Mouse (Mus musculus): ENCODE measurements around the gene Tead1.

The Tead1 gene

DNA sequence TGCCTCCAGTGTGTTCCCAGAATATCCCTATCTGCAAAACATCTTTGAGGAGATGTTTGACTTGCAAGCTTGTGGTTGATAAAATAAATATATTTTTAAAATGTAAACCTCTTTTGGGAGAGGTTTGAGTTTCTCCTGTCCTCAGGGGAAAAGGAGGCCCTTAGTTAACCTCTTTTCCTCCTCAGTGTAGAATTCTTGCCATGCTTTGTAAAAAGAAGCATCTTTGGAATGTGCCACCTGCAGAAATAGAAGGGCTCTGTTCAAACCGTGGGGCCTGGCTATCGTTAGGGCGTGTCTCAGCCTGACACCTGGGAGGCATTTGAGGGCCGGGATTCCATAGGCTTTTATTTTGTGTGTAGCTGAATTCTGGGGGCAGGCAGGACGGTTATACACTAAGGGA is 51.1 kb downstream of the Tead1 start:
- no peak for DNase-seq (ENCODE audit: low spot score)

GRCm38 (mm10) chr7:112731584-112731983 is 52.5 kb downstream of the Tead1 start:
- no peak for DNase-seq (ENCODE audit: low spot score)

DNA sequence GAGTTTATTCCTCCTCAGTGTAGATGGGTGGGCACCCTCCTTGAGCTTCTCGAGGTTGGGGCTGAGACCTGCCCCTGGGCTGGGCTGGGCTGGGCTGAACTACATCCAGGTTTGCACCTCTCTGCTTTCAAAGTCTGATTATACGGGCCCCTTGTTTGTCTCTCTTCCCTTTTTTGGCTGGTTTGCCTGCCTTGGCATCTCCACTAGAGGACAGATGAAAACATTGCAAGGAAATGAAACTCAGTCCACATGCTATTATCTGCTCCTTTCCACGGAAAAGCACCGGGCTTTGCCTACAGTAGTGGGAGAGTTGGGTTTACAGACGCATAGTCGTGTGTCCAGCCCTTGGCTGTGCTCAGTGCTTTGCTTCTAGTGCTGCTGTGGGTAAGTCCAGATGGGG is 60.1 kb downstream of the Tead1 start:
- no peak for DNase-seq (ENCODE audit: low spot score)

DNA sequence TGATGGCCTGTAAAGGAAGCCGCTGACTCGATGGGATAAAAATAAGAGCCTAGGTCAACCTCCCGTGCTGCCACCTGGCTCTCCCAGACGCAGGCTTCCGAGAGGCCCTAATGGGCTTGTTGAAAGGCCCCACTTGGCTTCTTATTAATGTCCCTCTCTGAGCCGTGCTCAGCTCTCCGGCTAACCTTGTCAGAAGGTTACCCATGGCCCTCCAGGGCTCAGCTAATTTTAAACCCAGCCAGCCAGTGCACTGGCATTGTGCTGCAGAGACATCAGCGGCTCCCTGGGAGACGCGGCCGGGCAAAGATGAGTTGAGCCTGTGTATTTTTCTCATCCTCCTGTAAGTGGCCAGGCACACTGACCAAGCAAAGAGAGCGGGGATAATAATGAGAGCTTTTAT is 62.7 kb downstream of the Tead1 start:
- peak; percentile 53 for DNase-seq (ENCODE audit: low spot score)

GRCm38 (mm10) chr7:112743063-112743462 is 63.9 kb downstream of the Tead1 start:
- DNase-seq (ENCODE audit: low spot score) = no peak

DNA sequence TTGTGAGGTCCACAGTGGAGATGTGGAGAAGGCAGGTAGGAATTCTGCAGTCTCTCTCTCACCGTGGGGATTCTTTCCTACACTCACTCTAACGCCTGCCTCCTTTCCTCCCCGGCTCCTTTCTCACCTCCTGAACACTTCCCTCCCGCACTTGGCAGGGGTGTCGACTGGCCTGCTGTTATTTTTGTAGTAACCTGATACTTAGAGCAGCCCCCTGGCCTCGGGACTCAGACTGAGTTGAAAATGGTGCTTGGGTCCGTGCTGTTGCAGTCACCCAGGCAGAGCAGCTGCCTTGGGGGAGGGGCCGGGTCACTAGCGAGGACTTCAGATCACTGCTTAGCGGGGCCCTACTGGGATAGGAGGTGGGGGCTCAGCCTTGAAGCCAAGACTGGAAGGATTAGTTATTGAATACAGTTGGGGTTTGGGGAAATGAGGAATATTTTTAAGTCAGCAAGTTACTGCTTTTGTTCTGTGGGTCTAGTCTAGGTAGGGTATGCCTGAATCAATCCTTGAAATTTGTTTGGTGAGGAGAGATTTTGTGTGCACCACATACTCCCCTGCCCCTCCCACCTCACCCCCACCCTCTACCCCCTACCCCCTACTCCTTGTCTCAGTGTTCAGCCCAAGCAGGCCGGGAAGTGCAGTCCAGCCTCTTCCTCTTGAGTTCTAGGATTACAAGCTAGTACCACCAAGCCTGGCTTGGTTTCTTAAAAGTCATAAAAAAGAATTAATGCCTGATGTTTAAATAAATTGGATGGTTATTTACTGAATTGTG is 64.7 kb downstream of the Tead1 start:
- DNase-seq (ENCODE audit: low spot score) = peak; percentile 88

GRCm38 (mm10) chr7:112747187-112747586 is 68.1 kb downstream of the Tead1 start:
- peak; percentile 39 for DNase-seq (ENCODE audit: low spot score)

GRCm38 (mm10) chr7:112747836-112748235 is 68.7 kb downstream of the Tead1 start:
- DNase-seq (ENCODE audit: low spot score) = no peak

- DNase-seq (ENCODE audit: low spot score) = no peak
Observed at GRCm38 (mm10) chr7:112748327-112748726, 69.2 kb downstream of the Tead1 start.

DNA sequence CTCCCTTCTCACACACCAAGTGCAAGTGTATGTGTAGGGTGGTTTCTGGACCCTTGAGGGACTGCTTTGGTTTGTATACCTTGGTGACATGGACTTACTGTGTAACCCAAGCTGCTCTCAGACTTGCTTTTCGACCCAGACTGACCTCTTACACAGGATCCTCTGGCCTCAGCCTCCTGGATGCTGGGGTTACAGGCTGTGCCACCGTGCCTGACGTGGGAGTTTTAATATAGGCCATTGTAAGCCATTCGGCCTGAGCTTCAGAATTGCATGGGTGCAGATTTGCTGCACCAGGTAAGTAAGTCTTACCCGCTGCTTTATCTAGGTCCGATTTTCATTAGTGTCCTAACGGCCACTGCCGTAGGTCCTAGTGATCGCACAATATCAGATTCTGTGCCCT is 71.0 kb downstream of the Tead1 start:
- DNase-seq (ENCODE audit: low spot score) = no peak

DNA sequence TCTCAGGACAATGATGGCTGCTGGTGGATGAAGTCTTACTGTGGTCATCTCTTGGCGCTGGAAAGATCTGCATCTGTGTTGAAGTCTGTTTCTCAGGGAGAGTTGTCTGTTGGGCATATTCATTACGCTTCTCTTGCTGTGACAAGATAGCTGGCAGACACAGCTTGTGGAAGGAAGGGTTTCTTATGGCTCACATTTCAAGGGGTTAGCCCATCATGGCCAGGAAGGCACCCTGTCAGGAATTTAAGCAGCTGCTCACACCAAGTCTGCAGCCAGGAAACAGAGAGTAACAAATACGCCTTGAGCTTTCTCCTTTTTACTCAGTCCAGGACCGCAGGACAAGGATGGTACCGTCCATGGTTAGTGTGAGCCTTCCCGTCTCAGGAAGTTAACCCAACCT is 73.2 kb downstream of the Tead1 start:
- no peak for DNase-seq (ENCODE audit: low spot score)

GRCm38 (mm10) chr7:112753314-112753713 is 74.2 kb downstream of the Tead1 start:
- DNase-seq (ENCODE audit: low spot score) = no peak

- DNase-seq (ENCODE audit: low spot score) = no peak
Observed at GRCm38 (mm10) chr7:112759359-112759975, 80.3 kb downstream of the Tead1 start.

DNA sequence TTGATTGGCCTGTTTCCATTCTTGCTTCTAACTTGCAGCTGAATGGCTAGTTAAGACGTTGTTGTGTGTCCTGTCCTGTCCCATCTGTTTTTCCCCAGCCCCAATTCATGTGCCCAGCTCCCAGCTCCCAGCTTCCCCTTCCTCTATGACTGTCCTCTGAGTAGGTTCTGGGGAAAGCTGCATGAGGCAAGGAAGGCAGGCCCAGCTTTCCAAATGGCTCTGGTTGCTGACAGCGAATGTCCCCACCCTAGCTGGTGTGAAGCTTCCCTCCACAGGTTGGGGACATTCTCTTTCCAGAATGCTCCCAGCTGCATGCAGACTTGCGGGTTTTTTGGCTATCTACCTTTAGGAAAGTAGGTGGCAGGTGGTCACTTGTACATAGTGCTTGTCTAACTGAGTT is 81.2 kb downstream of the Tead1 start:
- DNase-seq (ENCODE audit: low spot score) = no peak

DNA sequence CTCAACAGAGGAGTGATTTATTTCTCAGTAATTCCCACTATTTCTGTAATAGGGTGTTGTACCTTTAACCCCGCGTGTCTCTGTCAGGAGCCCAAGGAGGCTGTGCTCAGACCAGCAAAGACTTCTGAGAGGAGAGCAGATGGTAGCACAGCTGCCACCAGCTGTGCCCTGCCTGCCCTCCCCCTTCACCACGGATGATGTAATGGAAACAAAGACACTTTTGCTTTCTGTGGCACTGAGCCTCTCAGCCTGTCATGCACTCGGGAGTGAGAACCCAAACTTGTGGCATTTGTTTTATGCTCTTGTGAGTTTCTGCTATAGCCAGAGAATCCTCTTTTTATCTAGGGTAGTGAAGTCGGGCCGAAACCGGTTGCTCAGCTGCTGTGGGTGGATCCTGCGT is 81.7 kb downstream of the Tead1 start:
- DNase-seq (ENCODE audit: low spot score) = peak; percentile 68

- DNase-seq (ENCODE audit: low spot score) = no peak
Observed at GRCm38 (mm10) chr7:112762870-112763269, 83.8 kb downstream of the Tead1 start.

DNA sequence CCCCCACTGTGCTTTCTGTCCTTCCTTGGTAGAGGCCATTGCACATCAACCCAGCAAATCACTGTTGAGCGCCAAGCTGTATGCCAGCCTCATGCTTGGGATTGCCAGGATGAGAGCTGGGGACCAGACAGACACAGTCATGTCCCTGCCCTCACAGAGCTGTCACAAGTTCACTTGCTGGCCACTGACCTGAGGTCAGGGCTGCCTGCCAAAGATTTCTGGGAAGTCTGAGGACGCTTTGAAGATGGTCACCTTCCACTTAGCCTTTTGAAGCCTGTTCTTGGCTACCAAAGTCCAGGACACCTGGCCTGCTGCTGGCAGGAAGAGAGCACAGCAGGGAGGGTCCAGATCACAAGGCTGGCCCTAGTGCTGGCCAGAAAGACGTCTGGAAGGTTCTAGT is 84.4 kb downstream of the Tead1 start:
- DNase-seq (ENCODE audit: low spot score) = no peak

DNA sequence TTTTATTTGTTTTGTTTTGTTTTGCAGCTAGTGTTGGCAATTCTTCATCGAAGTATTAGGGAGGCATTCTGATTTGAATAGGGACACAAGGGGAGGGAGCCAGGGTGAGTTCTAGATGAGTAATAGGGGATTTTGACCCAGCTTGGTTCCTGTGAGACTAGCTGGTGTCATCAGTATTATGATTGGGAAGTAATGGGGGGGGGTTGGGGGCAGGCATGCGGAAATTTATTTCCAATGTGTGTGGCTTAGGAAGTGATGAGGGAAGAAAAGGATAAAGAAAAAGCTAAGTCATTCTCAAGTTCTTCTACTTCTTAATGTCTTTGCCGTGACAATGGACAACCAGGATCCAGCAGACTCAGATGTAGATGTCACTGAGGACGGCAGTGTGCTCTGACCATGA is 85.8 kb downstream of the Tead1 start:
- no peak for DNase-seq (ENCODE audit: low spot score)

DNA sequence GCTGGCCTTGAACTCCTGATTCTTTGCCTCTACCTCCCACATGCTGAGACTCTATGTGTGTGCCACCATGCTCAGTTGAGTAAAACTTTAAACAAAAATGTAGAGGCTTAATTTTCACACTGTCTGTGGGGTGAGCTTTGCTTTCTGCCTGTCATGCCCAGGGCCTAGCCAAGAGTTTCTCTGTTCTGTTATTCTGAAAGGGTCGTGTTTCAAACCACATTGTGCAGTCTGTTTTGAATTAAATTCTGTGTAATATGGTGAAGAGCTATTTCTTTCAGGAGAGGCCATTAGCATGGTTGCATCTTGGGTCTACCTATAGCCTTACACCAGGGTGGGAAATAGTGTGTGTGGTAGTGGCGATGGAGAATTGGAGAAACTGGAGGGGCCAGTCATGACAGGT is 90.7 kb downstream of the Tead1 start:
- DNase-seq (ENCODE audit: low spot score) = no peak

- DNase-seq (ENCODE audit: low spot score) = no peak
Observed at GRCm38 (mm10) chr7:112771461-112771860, 92.3 kb downstream of the Tead1 start.

- DNase-seq (ENCODE audit: low spot score) = no peak
Observed at GRCm38 (mm10) chr7:112772777-112773176, 93.7 kb downstream of the Tead1 start.

DNA sequence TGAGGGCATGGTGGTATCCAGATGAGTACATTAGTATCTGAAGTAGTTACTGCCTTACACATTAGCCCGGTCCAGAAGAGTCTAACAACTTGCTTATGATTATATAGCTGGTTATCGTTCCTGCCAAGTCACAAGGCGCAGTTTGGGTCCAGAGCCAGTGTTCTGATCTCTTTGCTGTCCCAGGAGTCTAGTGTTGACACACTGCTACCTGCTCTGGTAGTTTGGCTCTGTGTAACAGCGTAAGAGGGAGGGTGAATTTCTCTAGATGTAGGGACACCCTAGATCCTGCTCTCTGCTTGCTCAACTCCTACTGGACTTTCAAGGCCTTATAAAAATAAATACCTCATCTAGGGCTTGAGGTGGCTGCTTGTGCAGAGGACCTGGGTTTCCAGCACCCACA is 94.5 kb downstream of the Tead1 start:
- DNase-seq (ENCODE audit: low spot score) = no peak

GRCm38 (mm10) chr7:112775816-112776215 is 96.7 kb downstream of the Tead1 start:
- DNase-seq (ENCODE audit: low spot score) = no peak

DNA sequence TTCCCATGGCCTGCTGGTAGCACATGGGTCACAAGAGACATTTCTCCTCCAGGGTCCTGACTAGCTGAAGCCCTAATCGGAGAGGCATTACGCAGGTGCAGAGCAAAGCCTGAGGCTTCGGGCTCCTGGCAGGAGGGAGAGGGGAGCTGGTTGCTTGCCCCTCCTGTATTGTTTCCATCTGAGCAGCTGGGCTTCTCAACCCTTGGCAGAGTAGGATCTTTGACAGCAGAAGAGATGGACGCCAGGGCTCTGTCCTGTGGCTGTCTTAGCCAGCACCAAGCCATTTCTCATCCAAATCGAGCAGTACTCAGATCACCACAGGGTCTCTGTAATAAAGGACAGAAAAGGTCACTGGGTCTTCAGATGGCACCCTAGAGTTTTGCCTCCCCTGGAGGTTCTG is 97.6 kb downstream of the Tead1 start:
- DNase-seq (ENCODE audit: low spot score) = no peak
